Mouse (Mus musculus): ENCODE measurements around the gene Mcl1. TPM values are rescaled to one million over a fixed set of nuclear protein-coding genes. Genes with fewer than 3 reads are reported as not detected.

The Mcl1 gene
- polyA plus RNA-seq, 1 experiment = 565 TPM

- Histone ChIP-seq H3K4me1 (ENCODE audit: control insufficient read depth, insufficient read depth, low read length) (peaks cover 67% of the 10 kb centered on the region), H3K27ac (ENCODE audit: insufficient read depth, low read depth, low read length) (peak overlapping the region; percentile 99), H3K4me3 (ENCODE audit: insufficient read depth, low read length) (peak overlapping the region; percentile 17)
- TF ChIP-seq CTCF (IDR thresholded peaks at IDR 0.05; ENCODE audit: low read depth, low read length) = no peak
- TF ChIP-seq POLR2A (IDR thresholded peaks at IDR 0.05; ENCODE audit: borderline replicate concordance, low read depth, low read length) = no peak
Measured at GRCm38 (mm10) chr3:95672861-95673706, 14.5 kb downstream of the Mcl1 start.

- peak overlapping the region; percentile 99 for H3K27ac ChIP-seq (ENCODE audit: insufficient read depth, low read depth, low read length)
- H3K4me3 ChIP-seq (ENCODE audit: insufficient read depth, low read length) = peak overlapping the region; percentile 47
- TF ChIP-seq POLR2A (IDR thresholded peaks at IDR 0.05; ENCODE audit: borderline replicate concordance, low read depth, low read length) (no peak), CTCF (IDR thresholded peaks at IDR 0.05; ENCODE audit: low read depth, low read length) (no peak)
- H3K4me1 ChIP-seq (ENCODE audit: control insufficient read depth, insufficient read depth, low read length) = peaks cover 60% of the 10 kb centered on the region
Measured at GRCm38 (mm10) chr3:95673707-95674211, 15.2 kb downstream of the Mcl1 start.

- H3K4me3 ChIP-seq (ENCODE audit: insufficient read depth, low read length) = peak overlapping the region; percentile 9
- peak overlapping the region; percentile 99 for H3K27ac ChIP-seq (ENCODE audit: insufficient read depth, low read depth, low read length)
- no peak for TF ChIP-seq CTCF (IDR thresholded peaks at IDR 0.05; ENCODE audit: low read depth, low read length)
- TF ChIP-seq POLR2A (IDR thresholded peaks at IDR 0.05; ENCODE audit: borderline replicate concordance, low read depth, low read length) = no peak
- peaks cover 57% of the 10 kb centered on the region for H3K4me1 ChIP-seq (ENCODE audit: control insufficient read depth, insufficient read depth, low read length)
Measured at GRCm38 (mm10) chr3:95674236-95674635, 15.6 kb downstream of the Mcl1 start.

- Histone ChIP-seq H3K27ac (ENCODE audit: insufficient read depth, low read depth, low read length) (peak overlapping the region; percentile 99), H3K4me1 (ENCODE audit: control insufficient read depth, insufficient read depth, low read length) (peaks cover 52% of the 10 kb centered on the region), H3K4me3 (ENCODE audit: insufficient read depth, low read length) (no peak overlapping the region)
- TF ChIP-seq CTCF (IDR thresholded peaks at IDR 0.05; ENCODE audit: low read depth, low read length) (no peak), POLR2A (IDR thresholded peaks at IDR 0.05; ENCODE audit: borderline replicate concordance, low read depth, low read length) (0 out of 2 replicates have a peak, but pooled peaks have one; percentile 50)
Measured at GRCm38 (mm10) chr3:95674812-95675211, 16.2 kb downstream of the Mcl1 start.

GRCm38 (mm10) chr3:95675301-95676092 lies 16.9 kb downstream of the Mcl1 start:
- Histone ChIP-seq H3K4me3 (ENCODE audit: insufficient read depth, low read length) (0 out of 2 replicates have a peak overlapping the region, but pooled peaks have one; percentile 1), H3K4me1 (ENCODE audit: control insufficient read depth, insufficient read depth, low read length) (peaks cover 52% of the 10 kb centered on the region)
- no peak for TF ChIP-seq POLR2A (IDR thresholded peaks at IDR 0.05; ENCODE audit: borderline replicate concordance, low read depth, low read length)
- peak; percentile 99 for TF ChIP-seq CTCF (IDR thresholded peaks at IDR 0.05; ENCODE audit: low read depth, low read length)

GRCm38 (mm10) chr3:95676745-95677419 lies 18.3 kb downstream of the Mcl1 start:
- Histone ChIP-seq H3K27ac (ENCODE audit: insufficient read depth, low read depth, low read length) (peak overlapping the region; percentile 99), H3K4me3 (ENCODE audit: insufficient read depth, low read length) (no peak overlapping the region), H3K4me1 (ENCODE audit: control insufficient read depth, insufficient read depth, low read length) (peaks cover 41% of the 10 kb centered on the region)
- TF ChIP-seq POLR2A (IDR thresholded peaks at IDR 0.05; ENCODE audit: borderline replicate concordance, low read depth, low read length) (no peak), CTCF (IDR thresholded peaks at IDR 0.05; ENCODE audit: low read depth, low read length) (peak; percentile 96)

More at GRCm38 (mm10) chr3:95675301-95676092, 16.9 kb downstream of the Mcl1 start:
- H3K27ac ChIP-seq (ENCODE audit: insufficient read depth, low read depth, low read length) = peak overlapping the region; percentile 99

- Histone ChIP-seq H3K4me1 (ENCODE audit: control insufficient read depth, insufficient read depth, low read length) (peaks cover 34% of the 10 kb centered on the region), H3K4me3 (ENCODE audit: insufficient read depth, low read length) (no peak overlapping the region), H3K27ac (ENCODE audit: insufficient read depth, low read depth, low read length) (no peak overlapping the region)
- TF ChIP-seq POLR2A (IDR thresholded peaks at IDR 0.05; ENCODE audit: borderline replicate concordance, low read depth, low read length) (no peak), CTCF (IDR thresholded peaks at IDR 0.05; ENCODE audit: low read depth, low read length) (no peak)
Measured at GRCm38 (mm10) chr3:95677420-95678090, 19.0 kb downstream of the Mcl1 start.

GRCm38 (mm10) chr3:95679551-95679950 lies 21.0 kb downstream of the Mcl1 start:
- Histone ChIP-seq H3K27ac (ENCODE audit: insufficient read depth, low read depth, low read length) (no peak overlapping the region), H3K4me1 (ENCODE audit: control insufficient read depth, insufficient read depth, low read length) (peaks cover 22% of the 10 kb centered on the region), H3K4me3 (ENCODE audit: insufficient read depth, low read length) (no peak overlapping the region)
- TF ChIP-seq CTCF (IDR thresholded peaks at IDR 0.05; ENCODE audit: low read depth, low read length) = no peak
- TF ChIP-seq POLR2A (IDR thresholded peaks at IDR 0.05; ENCODE audit: borderline replicate concordance, low read depth, low read length) = no peak

GRCm38 (mm10) chr3:95680673-95681072 lies 22.1 kb downstream of the Mcl1 start:
- H3K4me1 ChIP-seq (ENCODE audit: control insufficient read depth, insufficient read depth, low read length) = peaks cover 15% of the 10 kb centered on the region
- TF ChIP-seq POLR2A (IDR thresholded peaks at IDR 0.05; ENCODE audit: borderline replicate concordance, low read depth, low read length) = no peak
- no peak for TF ChIP-seq CTCF (IDR thresholded peaks at IDR 0.05; ENCODE audit: low read depth, low read length)
- H3K27ac ChIP-seq (ENCODE audit: insufficient read depth, low read depth, low read length) = no peak overlapping the region
- H3K4me3 ChIP-seq (ENCODE audit: insufficient read depth, low read length) = no peak overlapping the region
